Mouse (Mus musculus) intestine, embryonic 14.5 days (tissue): ENCODE measurements at regions not wholly inside any gene's neighbourhood (a gene's known extent, or its start where the extent isn't known, plus 50 kb on each side); places are given as distances from the start of the nearest gene placed in this dataset.

Experiments
- ATAC-seq: fragments of 200-750 bp; cut with Nextera tagmentation; replicated peaks from 2 replicates; pipeline ENCODE4 v1.8.0; 2017; ENCODE audit warnings: low read depth, moderate number of reproducible peaks, moderate TSS enrichment, moderate library complexity; ENCODE audit not compliant: low FRiP score, low TSS enrichment
- DNase-seq: peaks from one replicate; pipeline ENCODE4 v3.0.0-alpha.2; 2018; ENCODE audit warnings: low spot score
- H3K27ac ChIP-seq: fragments of 300-500 bp; sonication (generic); 2 replicates; pipeline ENCODE4 v1.5.1; 2014; ENCODE audit warnings: low read depth, mild to moderate bottlenecking, control low read depth
- H3K27me3 ChIP-seq: fragments of 300-500 bp; sonication (generic); replicated peaks from 2 replicates; pipeline ENCODE4 v1.6.1; 2014; ENCODE audit warnings: low read length, control low read depth; ENCODE audit not compliant: control insufficient read depth, insufficient read depth
- H3K36me3 ChIP-seq: fragments of 300-500 bp; sonication (generic); 2 replicates; pipeline ENCODE4 v1.6.1; 2014; ENCODE audit warnings: low read length, control low read depth; ENCODE audit not compliant: control insufficient read depth, insufficient read depth
- H3K4me1 ChIP-seq: fragments of 300-500 bp; sonication (generic); replicated peaks from 2 replicates; pipeline ENCODE4 v1.6.1; 2014; ENCODE audit warnings: low read length, control low read depth, mixed read lengths; ENCODE audit not compliant: control insufficient read depth, insufficient read depth
- H3K4me2 ChIP-seq: fragments of 300-500 bp; sonication (generic); 2 replicates; pipeline ENCODE4 v1.6.1; 2014; ENCODE audit warnings: low read length
- H3K4me3 ChIP-seq: fragments of 300-500 bp; sonication (generic); 2 replicates; pipeline ENCODE4 v1.5.1; 2014; ENCODE audit warnings: low read depth, low read length, control low read depth, mixed read lengths
- H3K9ac ChIP-seq: fragments of 300-500 bp; sonication (generic); 2 replicates; pipeline ENCODE4 v1.6.1; 2014; ENCODE audit warnings: mild to moderate bottlenecking, low read length
- H3K9me3 ChIP-seq: fragments of 300-500 bp; sonication (generic); 2 replicates; pipeline ENCODE4 v1.6.1; 2016; ENCODE audit warnings: low read length, control low read depth; ENCODE audit not compliant: control insufficient read depth
- WGBS: fragments of 180-500 bp; shearing (Covaris S2); extraction: QIAGEN DNeasy Blood & Tissue Kit; methylation state at CpG from one replicate; pipeline ENCODE4 v1.1.7; 2014; 5-methylcytosine and 5-hydroxymethylcytosine counted together

- Histone ChIP-seq H3K4me3 (no peak overlapping the region), H3K36me3 (no peaks in the 10 kb centered on the region), H3K4me2 (no peak overlapping the region), H3K27me3 (no peaks in the 10 kb centered on the region), H3K4me1 (no peaks in the 10 kb centered on the region), H3K9ac (no peak overlapping the region), H3K9me3 (no peaks in the 10 kb centered on the region), H3K27ac (no peak overlapping the region)
- no peak for DNase-seq
- 94% methylated on average over 1 of the region's 1 CpGs for WGBS
- ATAC-seq: no peak
Measured at GRCm38 (mm10) chr12:106674741-106675140, 664.7 kb downstream of the Vrk1 start.

- ATAC-seq: no peak
- Histone ChIP-seq H3K4me1 (no peaks in the 10 kb centered on the region), H3K27me3 (no peaks in the 10 kb centered on the region), H3K27ac (no peak overlapping the region), H3K36me3 (no peaks in the 10 kb centered on the region), H3K4me2 (no peak overlapping the region), H3K4me3 (no peak overlapping the region), H3K9ac (no peak overlapping the region), H3K9me3 (no peaks in the 10 kb centered on the region)
- 95% methylated on average over 3 of the region's 3 CpGs for WGBS
- DNase-seq: no peak
Measured at GRCm38 (mm10) chr12:106676136-106676535, 666.1 kb downstream of the Vrk1 start.

GRCm38 (mm10) chr12:106676566-106676965 is 666.5 kb downstream of the Vrk1 start:
- Histone ChIP-seq H3K4me1 (no peaks in the 10 kb centered on the region), H3K9me3 (no peaks in the 10 kb centered on the region), H3K9ac (no peak overlapping the region), H3K4me3 (no peak overlapping the region), H3K36me3 (no peaks in the 10 kb centered on the region), H3K27me3 (no peaks in the 10 kb centered on the region), H3K27ac (no peak overlapping the region), H3K4me2 (no peak overlapping the region)
- no peak for DNase-seq
- no peak for ATAC-seq
- 47% methylated on average over 7 of the region's 7 CpGs for WGBS

GRCm38 (mm10) chr12:106685986-106686385 is 676.0 kb downstream of the Vrk1 start:
- Histone ChIP-seq H3K36me3 (no peaks in the 10 kb centered on the region), H3K9ac (no peak overlapping the region), H3K4me1 (no peaks in the 10 kb centered on the region), H3K9me3 (no peaks in the 10 kb centered on the region), H3K27me3 (no peaks in the 10 kb centered on the region), H3K4me2 (no peak overlapping the region), H3K27ac (no peak overlapping the region), H3K4me3 (no peak overlapping the region)
- ATAC-seq (no peak), DNase-seq (no peak)
- 84% methylated on average over 5 of the region's 5 CpGs for WGBS

- H3K9me3 ChIP-seq: no peaks in the 10 kb centered on the region
- WGBS: 24% methylated on average over 12 of the region's 12 CpGs
- DNase-seq: no peak
- H3K36me3 ChIP-seq: no peaks in the 10 kb centered on the region
- ATAC-seq: no peak
- H3K27me3 ChIP-seq: no peaks in the 10 kb centered on the region
- H3K4me3 ChIP-seq: no peak overlapping the region
- H3K4me2 ChIP-seq: no peak overlapping the region
- H3K4me1 ChIP-seq: no peaks in the 10 kb centered on the region
- H3K9ac ChIP-seq: no peak overlapping the region
- no peak overlapping the region for H3K27ac ChIP-seq
Measured at GRCm38 (mm10) chr12:106687751-106688150, 677.7 kb downstream of the Vrk1 start.

GRCm38 (mm10) chr12:106688156-106688740 is 678.2 kb downstream of the Vrk1 start:
- Histone ChIP-seq H3K4me2 (no peak overlapping the region), H3K4me3 (no peak overlapping the region), H3K27ac (no peak overlapping the region), H3K36me3 (no peaks in the 10 kb centered on the region), H3K4me1 (no peaks in the 10 kb centered on the region), H3K27me3 (no peaks in the 10 kb centered on the region), H3K9ac (no peak overlapping the region), H3K9me3 (no peaks in the 10 kb centered on the region)
- DNase-seq (no peak), ATAC-seq (no peak)
- 77% methylated on average over 17 of the region's 17 CpGs for WGBS

GRCm38 (mm10) chr12:106702958-106703357 is 692.9 kb downstream of the Vrk1 start:
- no peaks in the 10 kb centered on the region for H3K27me3 ChIP-seq
- no peak for DNase-seq
- WGBS: 93% methylated on average over 5 of the region's 5 CpGs
- no peaks in the 10 kb centered on the region for H3K36me3 ChIP-seq
- H3K9me3 ChIP-seq: no peaks in the 10 kb centered on the region
- H3K4me3 ChIP-seq: no peak overlapping the region
- H3K4me2 ChIP-seq: no peak overlapping the region
- no peak overlapping the region for H3K27ac ChIP-seq
- no peak overlapping the region for H3K9ac ChIP-seq
- ATAC-seq: no peak
- H3K4me1 ChIP-seq: no peaks in the 10 kb centered on the region

- ATAC-seq (no peak), DNase-seq (no peak)
- no peak overlapping the region for H3K9ac ChIP-seq
- no peak overlapping the region for H3K4me3 ChIP-seq
- no peaks in the 10 kb centered on the region for H3K27me3 ChIP-seq
- H3K9me3 ChIP-seq: no peaks in the 10 kb centered on the region
- no peaks in the 10 kb centered on the region for H3K36me3 ChIP-seq
- WGBS: 49% methylated on average over 9 of the region's 9 CpGs
- H3K27ac ChIP-seq: no peak overlapping the region
- no peak overlapping the region for H3K4me2 ChIP-seq
- no peaks in the 10 kb centered on the region for H3K4me1 ChIP-seq
Measured at GRCm38 (mm10) chr12:106721271-106722009, 711.4 kb downstream of the Vrk1 start.

- Histone ChIP-seq H3K4me3 (no peak overlapping the region), H3K9ac (no peak overlapping the region), H3K27ac (no peak overlapping the region), H3K4me1 (no peaks in the 10 kb centered on the region), H3K4me2 (no peak overlapping the region), H3K27me3 (no peaks in the 10 kb centered on the region), H3K36me3 (no peaks in the 10 kb centered on the region), H3K9me3 (no peaks in the 10 kb centered on the region)
- DNase-seq (no peak), ATAC-seq (no peak)
- WGBS: 48% methylated on average over 2 of the region's 2 CpGs
Measured at GRCm38 (mm10) chr12:106722010-106722362, 712.0 kb downstream of the Vrk1 start.
